Mouse (Mus musculus) liver (tissue): Measurements from ENCODE around the gene Gm42372.

Source experiments
- DNase-seq: peaks from one replicate; pipeline ENCODE4 v3.0.0-alpha.2; 2020; ENCODE audit warnings: mixed read lengths

The Gm42372 gene

GRCm38 (mm10) chr7:17007300-17007699, 24.4 kb downstream of the Gm42372 start:
- peak; percentile 35 for DNase-seq

- DNase-seq, result no peak
Observed at GRCm38 (mm10) chr7:17009326-17010009, 26.6 kb downstream of the Gm42372 start.

GRCm38 (mm10) chr7:17010010-17010347, 27.1 kb downstream of the Gm42372 start:
- no peak for DNase-seq

GRCm38 (mm10) chr7:17011909-17012590, 29.2 kb downstream of the Gm42372 start:
- no peak for DNase-seq

GRCm38 (mm10) chr7:17015381-17015780, 32.5 kb downstream of the Gm42372 start:
- DNase-seq, result no peak

GRCm38 (mm10) chr7:17017036-17017435, 34.1 kb downstream of the Gm42372 start:
- peak; percentile 48 for DNase-seq

- DNase-seq, result no peak
Observed at GRCm38 (mm10) chr7:17017921-17018320, 35.0 kb downstream of the Gm42372 start.

- DNase-seq, result no peak
Observed at GRCm38 (mm10) chr7:17019426-17020166, 36.7 kb downstream of the Gm42372 start.

- no peak for DNase-seq
Observed at GRCm38 (mm10) chr7:17022176-17022575, 39.3 kb downstream of the Gm42372 start.

- DNase-seq, result no peak
Observed at GRCm38 (mm10) chr7:17023701-17024100, 40.8 kb downstream of the Gm42372 start.

- no peak for DNase-seq
Observed at GRCm38 (mm10) chr7:17024141-17024540, 41.3 kb downstream of the Gm42372 start.

GRCm38 (mm10) chr7:17024814-17025504, 42.1 kb downstream of the Gm42372 start:
- no peak for DNase-seq

GRCm38 (mm10) chr7:17025505-17025894, 42.6 kb downstream of the Gm42372 start:
- DNase-seq, result no peak

GRCm38 (mm10) chr7:17025896-17026622, 43.2 kb downstream of the Gm42372 start:
- no peak for DNase-seq

GRCm38 (mm10) chr7:17026710-17027587, 44.1 kb downstream of the Gm42372 start:
- DNase-seq, result peak; percentile 81

GRCm38 (mm10) chr7:17027588-17028343, 44.9 kb downstream of the Gm42372 start, which contains the start of gene Ppp5c:
Gene Ppp5c, minus strand, starts transcription at chr7:17027924.
- DNase-seq, result peak; percentile 90

GRCm38 (mm10) chr7:17028923-17029322, 46.0 kb downstream of the Gm42372 start:
- DNase-seq, result no peak

GRCm38 (mm10) chr7:17030239-17030638, 47.4 kb downstream of the Gm42372 start:
- DNase-seq, result no peak
